Mouse (Mus musculus): Measurements from ENCODE around the gene Lsamp.

The Lsamp gene

DNA sequence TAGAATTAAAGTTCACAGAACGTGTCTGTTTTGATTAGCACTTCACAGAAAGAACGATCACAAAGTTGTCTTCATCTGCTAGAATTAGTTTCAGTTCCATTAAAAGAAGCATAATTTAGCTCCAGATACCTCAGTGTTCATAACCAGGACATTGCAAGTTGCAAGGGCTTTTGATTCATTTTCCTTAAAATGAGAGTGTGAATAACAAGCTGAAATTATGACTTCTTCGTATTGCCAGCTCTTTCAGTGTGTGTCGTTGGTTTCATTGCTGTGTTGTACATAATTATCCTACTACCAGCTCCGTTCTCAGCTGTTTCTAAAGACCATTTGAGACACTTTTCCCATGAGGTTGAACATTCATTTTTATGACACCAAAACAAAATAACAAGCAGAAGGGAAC, 672.2 kb downstream of the Lsamp start:
- in situ Hi-C loops (cut with MboI, MseI) = no loop called here

DNA sequence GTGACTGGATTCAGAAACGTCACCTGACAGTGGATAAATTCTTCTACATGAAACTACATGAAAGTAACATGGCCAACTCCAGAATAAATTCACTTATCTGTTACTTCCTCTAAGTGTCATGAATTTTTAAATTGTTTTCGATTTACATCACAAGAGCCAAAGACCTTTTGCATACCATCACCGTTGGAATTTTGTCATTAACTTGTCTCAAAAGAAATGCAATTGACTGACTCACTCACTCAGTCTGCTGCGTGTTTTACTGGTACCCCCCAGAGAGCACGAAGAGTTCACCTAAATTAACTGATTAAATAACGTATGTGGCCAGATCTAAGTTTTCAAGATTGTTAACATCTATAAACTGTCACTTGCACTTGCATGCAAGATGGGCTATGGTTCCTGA, 672.7 kb downstream of the Lsamp start:
- in situ Hi-C loops (cut with MboI, MseI) = no loop called here

DNA sequence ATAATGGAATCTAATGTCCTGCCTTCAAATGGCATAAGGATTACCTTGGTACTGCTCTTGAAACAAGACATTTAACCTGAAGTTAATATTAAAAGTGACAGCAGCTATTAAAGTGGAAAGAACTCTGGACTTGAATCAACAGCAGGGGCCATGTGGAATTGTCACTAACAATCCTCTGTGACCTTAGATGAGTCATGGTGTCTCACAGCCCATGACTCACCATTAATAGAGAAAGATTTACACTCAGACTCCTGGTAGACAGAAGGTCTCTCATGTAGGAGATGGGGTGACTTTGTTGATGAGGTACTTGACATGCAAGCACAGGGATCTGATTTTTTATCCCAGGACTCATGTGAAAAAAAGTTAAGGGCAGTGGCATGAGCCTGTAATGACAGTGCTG, 701.4 kb downstream of the Lsamp start:
- in situ Hi-C loops (cut with MboI, MseI) = no loop called here

DNA sequence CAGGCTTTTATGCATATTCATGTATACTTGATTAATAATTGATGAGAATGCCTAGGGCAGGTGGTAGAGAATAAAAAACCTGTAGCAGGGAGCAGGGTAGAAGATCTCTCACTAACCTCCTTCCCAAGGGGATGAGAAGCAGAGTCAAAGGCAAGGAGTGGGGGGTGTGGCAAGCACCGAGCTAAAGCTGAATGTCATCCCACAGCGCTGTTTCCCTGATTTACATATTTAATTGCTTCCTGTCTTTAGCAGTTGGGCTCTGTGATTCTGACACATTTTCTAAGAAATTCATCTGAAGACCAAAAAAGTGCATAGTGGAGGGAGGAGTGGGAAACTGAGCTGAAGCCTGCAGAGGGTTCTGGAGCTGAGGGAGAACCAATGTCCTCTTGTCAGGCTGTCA, 708.1 kb downstream of the Lsamp start:
- in situ Hi-C loops (cut with MboI, MseI) = no loop called here

DNA sequence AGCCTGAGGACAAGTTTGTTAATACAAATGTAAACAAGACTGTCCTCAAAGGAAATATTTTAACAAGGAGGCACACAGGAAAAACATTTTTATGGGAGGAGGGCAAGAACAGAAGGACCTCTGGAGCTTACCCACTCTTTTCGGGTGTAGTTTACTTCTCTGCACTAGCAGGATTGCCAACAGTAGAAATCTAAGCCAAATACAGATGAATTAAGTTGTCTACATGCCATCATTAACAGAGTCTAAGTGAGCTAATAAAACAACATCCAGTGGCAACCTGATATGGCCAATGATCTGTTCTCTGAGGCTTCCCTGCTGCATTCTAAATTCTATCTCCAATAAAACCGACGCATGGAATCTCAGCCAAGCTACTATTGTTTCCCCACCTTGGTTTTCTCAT, 713.1 kb downstream of the Lsamp start:
- in situ Hi-C loops (cut with MboI, MseI) = no loop called here

DNA sequence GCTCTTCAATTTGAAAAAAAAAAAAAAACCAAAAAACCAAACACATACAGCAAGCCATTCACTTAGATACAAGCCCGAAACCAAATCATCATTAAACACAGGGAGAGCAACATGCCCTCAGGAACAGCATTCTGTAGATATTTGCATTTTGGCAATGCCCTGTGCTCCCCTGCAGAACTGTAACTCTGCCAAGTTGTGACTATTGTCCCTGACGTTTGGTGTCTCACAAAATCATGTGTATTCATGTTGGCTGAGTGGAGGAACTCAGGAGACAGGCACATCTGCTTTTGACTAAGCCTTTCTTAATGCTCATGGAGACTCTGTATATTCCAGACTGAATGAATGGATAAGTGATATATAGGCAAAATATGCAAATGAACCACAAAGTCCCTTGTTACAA, 724.4 kb downstream of the Lsamp start:
- in situ Hi-C loops (cut with MboI, MseI) = no loop called here

DNA sequence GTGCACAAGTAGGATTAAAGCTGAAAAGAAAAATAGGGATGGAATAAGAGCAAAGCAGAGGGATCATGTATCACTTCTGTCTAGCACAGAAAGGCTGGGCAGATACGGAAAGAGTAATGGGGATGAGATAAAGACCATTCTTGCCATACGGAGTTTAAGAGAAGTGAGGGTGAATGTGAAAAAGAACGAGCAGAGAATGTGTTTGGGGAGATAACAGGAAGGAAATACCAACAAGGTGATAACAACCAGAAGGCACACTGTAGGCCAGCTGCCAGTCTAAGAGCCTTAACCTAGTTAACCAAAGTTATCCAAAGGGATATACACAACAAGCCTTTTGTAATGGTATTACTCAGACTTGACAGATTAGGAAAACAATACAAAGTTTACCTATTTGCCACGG, 725.4 kb downstream of the Lsamp start:
- in situ Hi-C loops (cut with MboI, MseI) = no loop called here

DNA sequence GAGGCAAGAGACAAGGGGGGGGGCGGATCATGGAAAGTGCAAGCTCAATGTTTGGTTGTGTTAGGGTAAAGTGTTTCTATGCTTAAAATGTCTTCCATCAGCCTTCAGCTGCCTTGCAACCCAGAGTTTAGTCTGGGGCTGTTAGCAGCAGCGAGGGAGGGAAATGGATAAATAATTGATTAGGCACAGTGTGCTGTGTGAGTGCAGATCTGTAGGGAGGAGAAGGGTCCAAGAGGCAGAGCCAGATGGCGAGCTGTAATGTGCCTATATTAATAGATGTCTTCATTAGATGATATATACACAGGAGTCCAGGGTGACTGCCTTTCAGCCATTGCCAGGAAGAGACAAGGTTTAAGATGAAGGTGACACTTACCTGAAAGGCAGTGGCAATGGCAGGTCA, 725.9 kb downstream of the Lsamp start:
- in situ Hi-C loops (cut with MboI, MseI) = no loop called here

DNA sequence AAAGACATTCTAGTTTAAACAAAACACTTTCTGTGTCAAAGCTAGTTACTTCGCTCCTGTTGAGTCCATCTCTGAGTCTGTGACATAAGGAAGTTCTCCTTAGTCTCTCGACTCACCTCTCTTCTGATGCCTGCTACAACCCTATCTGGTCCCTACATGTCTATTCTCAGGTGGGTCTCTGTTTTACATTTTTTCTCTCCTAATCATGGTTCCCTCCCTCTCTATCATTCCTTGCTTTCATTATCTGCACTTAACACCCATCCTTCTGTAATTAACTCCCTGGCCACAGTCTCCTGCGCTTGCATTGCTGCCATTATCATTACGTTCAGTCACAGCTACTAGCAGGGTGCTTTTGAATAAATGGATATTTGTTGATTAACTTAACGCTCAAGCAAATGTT, 726.3 kb downstream of the Lsamp start:
- in situ Hi-C loops (cut with MboI, MseI) = no loop called here

DNA sequence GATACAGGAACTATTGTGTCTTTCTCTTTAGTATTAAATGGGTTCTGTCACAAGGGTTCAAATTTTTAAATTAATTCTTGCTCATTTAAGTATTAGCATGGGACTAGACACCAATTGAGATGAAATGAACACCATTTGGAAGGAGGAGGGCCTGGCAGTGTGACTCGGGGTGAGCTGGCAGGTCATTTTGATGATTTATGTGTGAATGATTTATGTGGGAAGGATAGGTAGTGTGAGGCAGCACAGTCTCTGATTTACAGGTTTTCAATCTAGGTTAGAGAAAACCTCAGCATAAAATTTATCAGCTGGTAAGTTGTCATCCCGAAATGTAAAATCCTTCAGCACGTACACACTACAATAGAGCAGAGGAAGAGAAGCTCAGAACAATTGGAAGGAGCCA, 729.6 kb downstream of the Lsamp start:
- in situ Hi-C loops (cut with MboI, MseI) = no loop called here

DNA sequence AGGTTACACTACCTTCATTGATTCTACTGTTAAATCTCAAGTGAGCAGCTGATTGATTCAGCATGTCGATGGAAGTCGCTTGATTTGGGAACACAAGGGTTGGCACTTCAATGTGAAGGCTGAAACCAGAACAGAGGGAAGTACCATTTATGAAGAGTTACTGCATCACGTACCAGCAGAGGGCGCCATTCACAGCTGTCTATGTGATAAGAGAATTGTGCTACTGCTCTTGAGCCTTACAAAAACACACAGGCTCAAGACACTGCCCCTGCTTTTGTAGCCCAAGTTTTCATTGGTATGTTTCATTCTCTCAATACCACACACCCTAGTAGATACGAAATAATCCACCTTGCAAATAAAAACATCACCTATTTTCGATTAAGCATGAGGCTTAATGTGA, 754.9 kb downstream of the Lsamp start:
- in situ Hi-C loops (cut with MboI, MseI) = no loop called here

DNA sequence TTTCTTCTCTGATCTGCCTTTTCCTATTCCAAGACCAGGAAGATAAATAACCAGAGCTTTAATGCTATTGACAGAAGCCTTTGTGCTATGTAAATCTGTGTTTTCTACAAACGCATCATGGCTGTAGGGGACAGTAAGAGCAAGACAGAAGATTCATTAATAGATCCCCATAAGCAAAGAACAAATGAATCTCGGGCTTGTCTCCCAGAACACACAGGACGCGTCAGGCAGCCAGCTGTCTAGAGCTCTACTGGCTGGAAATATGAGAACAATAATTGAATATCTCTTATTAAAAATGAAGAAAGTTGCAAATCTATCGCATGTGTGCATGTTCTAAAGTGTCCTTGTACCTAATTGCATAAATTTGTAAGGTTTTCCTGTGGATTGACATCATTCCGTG, 755.6 kb downstream of the Lsamp start:
- in situ Hi-C loops (cut with MboI, MseI) = no loop called here

DNA sequence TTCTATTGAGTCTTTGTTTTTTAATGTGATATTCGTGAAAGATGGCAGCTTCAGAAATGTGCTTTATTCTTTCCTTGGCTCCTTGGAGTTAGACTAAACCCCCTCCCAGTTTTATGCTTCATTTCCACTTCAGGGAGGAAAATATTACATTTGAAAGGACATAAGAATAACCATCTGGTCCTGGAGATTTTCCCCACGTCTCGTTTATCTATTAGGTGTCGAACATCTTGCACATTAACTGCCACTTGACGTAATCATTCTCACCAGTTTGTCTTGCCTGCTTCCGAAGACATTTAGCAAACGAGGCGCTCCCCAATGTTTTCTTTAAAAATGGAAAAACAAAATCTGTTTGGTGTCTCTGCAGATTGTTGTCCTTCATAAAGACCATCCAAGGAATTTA, 756.1 kb downstream of the Lsamp start:
- in situ Hi-C loops (cut with MboI, MseI) = no loop called here

DNA sequence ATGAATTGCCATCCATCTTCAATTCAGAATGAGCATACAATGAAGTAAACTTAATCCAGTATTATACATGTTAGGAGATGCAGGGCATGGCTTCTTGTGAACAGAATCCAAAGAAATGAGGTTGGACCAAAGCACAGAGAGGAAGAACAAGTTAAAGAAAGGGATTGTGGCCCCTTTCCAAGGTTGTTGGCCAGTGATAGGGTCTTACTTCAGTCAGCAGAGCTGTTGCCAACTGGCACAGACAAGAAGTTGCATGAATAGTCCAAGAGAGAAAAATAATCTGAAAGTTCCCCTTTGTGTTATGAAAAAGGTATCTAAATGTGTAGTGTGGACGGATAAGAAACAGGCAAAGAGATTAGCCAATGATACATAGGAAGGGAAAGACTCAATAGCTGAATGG, 843.0 kb downstream of the Lsamp start:
- in situ Hi-C loops (cut with MboI, MseI) = no loop called here

DNA sequence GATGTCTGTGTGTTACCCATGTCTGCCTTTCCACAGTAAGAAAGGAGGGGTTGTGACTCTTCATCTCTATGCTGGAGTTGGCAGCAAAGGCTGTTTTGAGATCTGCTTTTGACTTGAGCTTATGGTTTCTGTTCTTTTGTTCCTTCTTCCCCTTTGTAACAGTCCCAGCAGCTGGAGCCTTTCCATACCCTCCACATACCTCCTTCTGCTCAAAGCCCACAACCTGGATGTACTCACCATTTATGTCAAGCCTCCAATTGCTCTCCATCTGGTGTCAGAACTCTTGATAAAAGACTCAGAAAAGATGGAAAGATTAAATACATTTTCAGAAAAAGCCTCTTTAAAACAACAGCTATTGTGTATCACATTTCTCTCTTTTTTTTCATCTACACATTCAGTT, 847.4 kb downstream of the Lsamp start:
- in situ Hi-C loops (cut with MboI, MseI) = no loop called here

DNA sequence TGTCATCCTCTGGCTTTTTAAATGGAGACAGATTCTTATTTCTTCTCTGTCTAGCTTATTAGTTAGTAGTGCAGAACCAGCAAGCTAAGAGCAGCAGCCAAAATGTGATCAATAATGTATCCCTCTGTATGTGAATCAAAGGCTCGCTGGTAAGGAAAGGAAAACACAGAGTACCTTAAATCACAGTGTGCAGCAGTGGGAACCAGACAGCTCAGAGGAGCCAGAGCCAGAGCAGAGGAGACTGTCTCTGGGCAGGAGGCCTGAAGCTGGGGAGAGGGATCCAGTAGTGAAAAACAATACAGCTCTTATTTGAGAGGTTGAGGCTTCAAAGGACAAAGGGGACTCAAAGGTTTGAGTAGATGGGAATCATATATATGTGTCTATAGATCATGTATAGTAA, 857.6 kb downstream of the Lsamp start:
- in situ Hi-C loops (cut with MboI, MseI) = no loop called here

DNA sequence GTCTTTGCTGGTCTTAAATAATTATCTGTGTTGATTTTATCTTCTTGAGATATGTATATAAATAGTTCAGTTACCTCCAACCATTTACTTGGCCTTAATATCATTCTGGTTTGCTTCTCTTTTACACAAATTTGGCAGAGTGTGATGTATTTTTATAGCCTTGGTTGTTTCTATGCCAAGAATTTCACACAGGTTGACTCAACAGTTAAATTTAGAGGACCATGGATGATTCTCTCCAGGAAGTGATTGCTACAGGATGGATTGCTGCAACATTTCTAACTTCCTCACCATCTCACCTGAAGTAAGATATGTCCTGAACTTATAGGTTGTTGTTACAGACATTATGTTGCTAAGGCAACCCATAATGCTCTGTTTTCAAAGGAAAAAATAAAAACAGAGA, 882.6 kb downstream of the Lsamp start:
- in situ Hi-C loops (cut with MboI, MseI) = no loop called here

DNA sequence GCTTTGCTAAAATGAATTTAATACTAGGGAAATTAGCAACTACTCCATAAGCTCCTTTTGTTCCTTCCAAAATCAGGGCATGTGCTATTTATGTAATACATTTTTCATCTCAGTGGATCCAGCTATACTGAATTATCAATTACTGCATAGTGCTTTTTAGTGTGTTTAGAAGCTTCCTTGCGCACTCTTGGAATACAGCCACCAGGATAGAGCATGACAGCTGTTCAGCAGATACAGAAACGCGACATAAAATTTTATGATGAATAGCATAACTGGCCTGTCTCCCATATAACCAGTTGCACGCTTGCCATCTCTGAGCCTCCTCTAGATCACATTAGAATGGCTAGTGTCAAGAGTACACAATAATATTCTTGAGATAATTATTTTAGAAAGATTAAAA, 894.1 kb downstream of the Lsamp start:
- in situ Hi-C loops (cut with MboI, MseI) = no loop called here

DNA sequence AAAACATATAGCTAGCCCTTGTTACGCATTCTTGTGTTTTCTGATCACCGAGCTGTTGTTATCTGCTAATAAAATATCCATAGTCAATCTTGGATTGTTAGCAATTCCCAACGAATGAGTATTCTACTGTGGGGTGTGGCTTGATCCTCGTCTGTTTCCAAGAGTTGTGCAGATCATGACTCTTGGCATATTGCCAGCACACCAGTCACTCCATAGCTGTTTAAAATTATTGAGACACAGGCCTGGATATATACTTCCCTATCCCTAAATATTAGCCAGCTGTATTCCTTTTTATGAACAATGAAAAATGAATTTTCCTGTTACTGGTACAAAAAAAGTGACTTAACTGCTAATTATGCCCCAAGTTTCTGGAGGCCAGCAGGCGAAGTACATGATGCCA, 897.8 kb downstream of the Lsamp start:
- in situ Hi-C loops (cut with MboI, MseI) = no loop called here

DNA sequence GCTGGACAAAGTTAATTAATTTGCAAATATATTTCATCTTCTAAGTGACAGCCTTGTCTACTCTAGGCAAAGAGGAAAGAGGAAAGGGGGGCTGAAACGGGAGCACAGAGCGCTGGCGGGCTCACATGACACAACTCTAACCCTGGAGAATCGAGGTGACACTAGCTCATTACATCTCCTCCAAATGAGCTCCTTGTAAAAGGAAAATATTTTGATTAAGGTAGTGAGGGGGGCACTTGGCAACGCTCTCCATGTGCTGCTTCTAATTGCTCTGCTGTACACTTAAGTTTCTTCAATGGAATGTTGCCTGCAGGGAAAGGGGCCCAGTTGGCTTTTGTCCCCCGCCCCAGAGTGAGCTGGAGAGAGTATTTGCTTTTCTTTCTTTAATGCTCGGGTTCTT, 907.2 kb downstream of the Lsamp start:
- in situ Hi-C loops (cut with MboI, MseI) = no loop called here

DNA sequence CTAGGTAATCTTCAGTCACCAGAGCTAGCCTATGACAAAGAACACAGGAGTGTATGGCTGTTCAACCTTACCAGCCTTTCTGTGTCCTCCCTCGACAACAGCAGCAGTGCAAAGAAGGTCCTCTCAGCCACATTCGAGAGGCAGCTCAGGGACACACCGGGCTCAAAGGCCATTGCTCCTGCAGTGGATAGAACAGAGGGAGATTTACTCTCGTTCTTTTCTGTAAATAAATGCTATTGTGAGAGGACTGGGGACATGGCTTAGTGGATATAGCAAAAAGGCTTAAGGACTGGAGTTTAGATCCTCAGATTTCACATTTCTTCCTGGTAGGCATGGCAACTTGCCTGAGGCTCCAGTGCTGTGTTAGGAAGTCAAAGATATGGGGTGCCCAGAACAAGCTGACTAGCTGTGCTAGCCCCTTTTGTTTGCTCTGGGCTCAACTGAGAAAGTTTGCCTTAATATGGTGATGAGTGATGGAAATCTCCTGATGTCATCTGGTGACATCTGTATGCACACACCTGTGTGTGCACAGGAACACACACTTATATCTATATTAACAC, 913.7 kb downstream of the Lsamp start:
- in situ Hi-C loops (cut with MboI, MseI) = no loop called here

DNA sequence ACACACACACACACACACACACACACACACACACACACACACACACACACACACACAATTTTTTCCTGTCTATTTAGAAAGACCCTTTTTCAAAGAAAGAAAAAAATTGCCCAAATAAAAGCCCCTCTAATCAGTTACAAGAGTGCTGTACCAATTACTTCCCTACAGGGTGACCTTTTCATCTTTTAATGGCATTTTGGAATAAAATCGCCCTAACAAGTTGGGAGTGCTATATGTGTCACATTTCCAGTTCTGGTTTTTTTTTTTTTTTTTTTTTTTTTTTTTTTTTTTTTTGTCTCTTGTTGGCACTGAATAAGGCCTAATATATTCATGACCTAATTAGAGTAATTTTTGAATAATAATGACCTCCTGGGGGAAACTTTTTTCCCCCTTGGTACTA, 923.7 kb downstream of the Lsamp start:
- in situ Hi-C loops (cut with MboI, MseI) = no loop called here

DNA sequence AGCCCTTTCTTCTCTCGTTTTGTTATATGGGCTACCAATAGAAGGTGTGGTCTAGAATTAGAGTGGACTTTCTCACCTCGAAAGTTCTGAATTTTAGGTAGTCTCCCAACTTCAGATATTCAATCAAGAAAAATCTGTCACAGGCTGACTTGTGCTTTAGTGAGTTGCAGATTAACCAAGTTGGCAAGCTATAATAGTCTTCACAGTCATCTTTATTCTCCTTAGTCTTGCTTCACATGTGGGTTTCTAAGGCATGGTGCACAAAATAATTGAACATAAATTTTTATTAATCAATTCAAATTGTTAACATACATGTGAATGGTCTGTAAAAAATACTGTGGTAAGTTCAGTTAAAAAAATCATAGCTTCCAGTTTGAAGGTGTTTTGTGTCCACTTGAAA, 930.0 kb downstream of the Lsamp start:
- in situ Hi-C loops (cut with MboI, MseI) = no loop called here

DNA sequence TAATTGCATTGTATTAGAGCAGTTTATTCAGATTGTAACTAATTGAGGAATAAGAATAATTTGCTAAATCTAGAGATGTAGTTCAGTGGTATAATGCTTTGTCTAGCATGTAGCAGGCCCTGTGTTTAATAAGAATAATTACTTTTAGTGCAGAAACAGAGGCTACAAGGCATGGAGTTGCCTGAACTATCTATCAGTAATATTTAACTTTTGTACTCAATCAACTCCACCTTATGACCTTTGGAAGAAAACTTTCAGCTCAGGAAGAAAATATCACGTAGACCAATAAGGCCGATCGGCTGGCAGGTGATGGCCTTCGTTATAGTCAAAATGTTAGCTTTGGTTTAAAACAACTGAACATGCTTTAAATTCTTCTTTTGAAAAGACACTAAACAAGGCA, 946.4 kb downstream of the Lsamp start:
- in situ Hi-C loops (cut with MboI, MseI) = no loop called here

DNA sequence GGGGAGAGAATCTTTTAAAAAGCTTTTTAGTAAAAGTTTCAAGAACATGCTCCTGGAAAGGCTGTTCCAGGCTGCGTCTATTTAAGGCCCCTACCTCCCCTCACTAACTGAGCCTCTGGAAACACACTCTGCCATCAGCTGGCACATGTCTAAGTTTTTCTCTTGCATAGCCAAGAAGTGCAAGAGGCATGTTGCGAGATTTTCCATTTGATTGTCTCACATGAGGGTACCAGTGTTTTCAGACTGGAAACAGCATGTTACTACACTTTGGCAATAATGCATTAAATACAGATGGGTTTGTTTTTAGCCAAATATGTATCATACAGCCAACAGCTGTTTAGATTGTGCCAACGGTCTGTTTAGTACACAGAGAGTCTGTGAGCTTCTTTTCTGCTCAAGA, 958.1 kb downstream of the Lsamp start:
- in situ Hi-C loops (cut with MboI, MseI) = no loop called here

All from T-helper 2 cell (primary cell).